Mouse (Mus musculus) liver, embryonic 14.5 days (tissue): Measurements from ENCODE around the gene Poldip3. TPM values are rescaled to one million over a fixed set of nuclear protein-coding genes. Genes with fewer than 3 reads are reported as not detected.

ENCODE experiments used
- ATAC-seq: fragments of 200-750 bp; cut with Nextera tagmentation; 2 replicates; pipeline ENCODE4 v1.8.0; 2017; ENCODE audit warnings: moderate number of reproducible peaks, mild to moderate bottlenecking, moderate library complexity; ENCODE audit not compliant: insufficient read depth
- DNase-seq, 3 experiments: peaks; one replicate each; pipeline ENCODE4 v3.0.0-alpha.2; 2012 to 2013; ENCODE audit warnings: low read depth in 3 of 3, low spot score in 3 of 3
- H3K27ac ChIP-seq: fragments of 300-500 bp; sonication (generic); 2 replicates; pipeline ENCODE4 v1.5.1; 2014; ENCODE audit warnings: moderate library complexity, mild to moderate bottlenecking, control low read depth, inconsistent platforms
- H3K27me3 ChIP-seq: fragments of 300-500 bp; sonication (generic); 2 replicates; pipeline ENCODE4 v1.6.1; 2014; ENCODE audit warnings: mild to moderate bottlenecking, low read length, moderate library complexity; ENCODE audit not compliant: control insufficient read depth, insufficient read depth
- H3K36me3 ChIP-seq: fragments of 300-500 bp; sonication (generic); replicated peaks from 2 replicates; pipeline ENCODE4 v1.6.1; 2014; ENCODE audit warnings: low read depth; ENCODE audit not compliant: control insufficient read depth, insufficient read depth
- H3K4me1 ChIP-seq, 2 experiments: fragments of 200-500 bp in 1 of 2; fragments of 300-500 bp in 1 of 2; sonication (generic) in 1 of 2; replicated peaks; 2 replicates each; pipeline ENCODE4 v1.6.1; 2012 to 2014; ENCODE audit warnings: antibody characterized with exemption in 1 of 2, inconsistent platforms in 1 of 2, low read length in 1 of 2; ENCODE audit not compliant: control insufficient read depth in 2 of 2, insufficient read depth in 2 of 2
- H3K4me2 ChIP-seq: fragments of 300-500 bp; sonication (generic); 2 replicates; pipeline ENCODE4 v1.6.1; 2014; ENCODE audit warnings: low read depth, mild to moderate bottlenecking, control low read depth, moderate library complexity
- H3K4me3 ChIP-seq, 2 experiments: fragments of 200-500 bp in 1 of 2; fragments of 300-500 bp in 1 of 2; sonication (generic) in 1 of 2; 2 replicates each; pipeline ENCODE4 v1.5.1; 2012 to 2014; ENCODE audit warnings: low read depth in 2 of 2, low read length in 2 of 2, mild to moderate bottlenecking in 2 of 2, control low read depth in 1 of 2, inconsistent platforms in 1 of 2, moderate library complexity in 1 of 2; ENCODE audit not compliant: insufficient read depth in 1 of 2
- H3K9ac ChIP-seq: fragments of 300-500 bp; sonication (generic); replicated peaks from 2 replicates; pipeline ENCODE4 v1.6.1; 2014; ENCODE audit warnings: mild to moderate bottlenecking, control low read depth, moderate library complexity
- H3K9me3 ChIP-seq: fragments of 300-500 bp; sonication (generic); 2 replicates; pipeline ENCODE4 v1.6.1; 2016; ENCODE audit warnings: low read length, mixed read lengths; ENCODE audit not compliant: control insufficient read depth
- CTCF ChIP-seq: IDR thresholded peaks from 2 replicates; pipeline ENCODE4 v1.5.1; 2016; ENCODE audit warnings: antibody characterized with exemption, low read depth, control low read depth
- EP300 ChIP-seq: IDR thresholded peaks from 2 replicates; pipeline ENCODE4 v1.6.1; 2016; ENCODE audit warnings: antibody characterized with exemption, low read depth
- WGBS: fragments of 180-500 bp; shearing (Covaris S2); extraction: QIAGEN DNeasy Blood & Tissue Kit; methylation state at CpG from one replicate; pipeline ENCODE4 v1.1.7; 2014; ENCODE audit not compliant: insufficient replicate concordance; 5-methylcytosine and 5-hydroxymethylcytosine counted together
- polyA plus RNA-seq, 2 experiments: library from polyadenylated mRNA; depleted of rRNA in 1 of 2; stranded (reverse) in 1 of 2; unstranded in 1 of 2; fragments of >200 nt; fragmentation: Nextera tagmentation in 1 of 2; extraction: Ambion mirVana in 1 of 2; gene quantifications; 2 replicates each; pipeline versions ENCODE4 v1.2.1 to v1.2.3; 2012 to 2014

Gene Poldip3
- polyA plus RNA-seq, 2 experiments = 25.1 to 49.4 TPM

- peak overlapping the region; percentile 94 for H3K9ac ChIP-seq
- peaks cover 40 to 55% of the 10 kb centered on the region in 2 experiments for H3K4me1 ChIP-seq
- peak overlapping the region; percentile 92 for H3K27ac ChIP-seq
- H3K4me3 ChIP-seq = peak overlapping the region; percentile 94 to 98
- ATAC-seq = no peak
- TF ChIP-seq CTCF (no peak), EP300 (no peak)
- H3K27me3 ChIP-seq = no peaks in the 10 kb centered on the region
- H3K9me3 ChIP-seq = no peaks in the 10 kb centered on the region
- WGBS = 33% methylated on average over 8 of the region's 8 CpGs
- peaks cover 12% of the 10 kb centered on the region for H3K36me3 ChIP-seq
- H3K4me2 ChIP-seq = peak overlapping the region; percentile 93
- no peak for DNase-seq
Measured at GRCm38 (mm10) chr15:83170956-83171659, 21.9 kb upstream of the Poldip3 start.

GRCm38 (mm10) chr15:83169772-83170722 is 20.9 kb upstream of the Poldip3 start:
- Histone ChIP-seq H3K4me1 (peaks cover 48 to 65% of the 10 kb centered on the region in 2 experiments), H3K4me3 (peak overlapping the region; percentile 94 to 98), H3K36me3 (peaks cover 20% of the 10 kb centered on the region), H3K9ac (peak overlapping the region; percentile 94), H3K27me3 (no peaks in the 10 kb centered on the region), H3K27ac (peak overlapping the region; percentile 92), H3K9me3 (no peaks in the 10 kb centered on the region), H3K4me2 (peak overlapping the region; percentile 93)
- ATAC-seq (peak; percentile 86), DNase-seq (peak; percentile 83 to 89 (median 87))
- TF ChIP-seq EP300 (peak; percentile 92), CTCF (no peak)
- 19% methylated on average over 8 of the region's 8 CpGs for WGBS

GRCm38 (mm10) chr15:83168875-83169771 is 19.9 kb upstream of the Poldip3 start:
- no peak for ATAC-seq
- H3K36me3 ChIP-seq = peaks cover 24% of the 10 kb centered on the region
- no peaks in the 10 kb centered on the region for H3K27me3 ChIP-seq
- TF ChIP-seq CTCF (no peak), EP300 (no peak)
- H3K4me1 ChIP-seq = peaks cover 53 to 69% of the 10 kb centered on the region in 2 experiments
- no peak for DNase-seq
- peak overlapping the region; percentile 92 for H3K27ac ChIP-seq
- no peaks in the 10 kb centered on the region for H3K9me3 ChIP-seq
- H3K4me2 ChIP-seq = peak overlapping the region; percentile 93
- WGBS = 64% methylated on average over 7 of the region's 7 CpGs
- H3K9ac ChIP-seq = peak overlapping the region; percentile 94
- peak overlapping the region; percentile 94 to 98 for H3K4me3 ChIP-seq

DNA sequence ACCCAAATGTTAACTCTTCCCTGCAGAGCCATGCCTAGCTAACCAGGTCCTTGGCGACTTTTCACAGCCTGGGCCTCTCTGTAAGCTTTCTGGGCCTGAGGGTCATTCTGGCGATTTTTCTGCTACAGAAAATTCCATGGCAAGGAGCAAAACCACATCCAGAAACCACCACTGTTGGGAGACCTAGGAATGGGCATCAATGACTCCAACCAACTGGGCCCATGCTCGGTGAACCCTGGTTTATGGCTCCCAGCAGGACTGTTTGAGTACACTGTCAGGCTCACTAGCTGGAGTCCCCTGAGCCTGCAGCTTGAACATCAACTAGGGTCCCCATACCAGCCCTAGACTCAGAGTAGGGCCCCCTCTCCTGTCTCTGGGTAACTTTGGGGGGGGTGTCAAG is 19.1 kb upstream of the Poldip3 start:
- no peak for TF ChIP-seq CTCF
- no peak for TF ChIP-seq EP300
- peak overlapping the region; percentile 94 for H3K9ac ChIP-seq
- H3K4me3 ChIP-seq = peak overlapping the region; percentile 94 to 98
- H3K4me1 ChIP-seq = peaks cover 53 to 69% of the 10 kb centered on the region in 2 experiments
- peak overlapping the region; percentile 93 for H3K4me2 ChIP-seq
- H3K27ac ChIP-seq = peak overlapping the region; percentile 92
- peaks cover 30% of the 10 kb centered on the region for H3K36me3 ChIP-seq
- no peak for DNase-seq
- H3K9me3 ChIP-seq = no peaks in the 10 kb centered on the region
- ATAC-seq = no peak
- no peaks in the 10 kb centered on the region for H3K27me3 ChIP-seq
- WGBS = 67% methylated on average over 3 of the region's 3 CpGs
